Mouse (Mus musculus) thymus, postnatal 0 days (tissue): Measurements from ENCODE around the gene Crybb1. TPM values are rescaled to one million over a fixed set of nuclear protein-coding genes. Genes with fewer than 3 reads are reported as not detected.

ENCODE experiments used
- DNase-seq: peaks from one replicate; pipeline ENCODE4 v3.0.0-alpha.2; 2015; ENCODE audit warnings: low spot score
- polyA plus RNA-seq: library from polyadenylated mRNA; unstranded; fragments of >200 nt; fragmentation: Nextera tagmentation; extraction: Ambion mirVana; gene quantifications from 2 replicates; pipeline ENCODE4 v1.2.1, GENCODE M21; 2015

Crybb1 gene
- polyA plus RNA-seq, 1 experiment from 2014 or later, result 0.74 TPM

DNA sequence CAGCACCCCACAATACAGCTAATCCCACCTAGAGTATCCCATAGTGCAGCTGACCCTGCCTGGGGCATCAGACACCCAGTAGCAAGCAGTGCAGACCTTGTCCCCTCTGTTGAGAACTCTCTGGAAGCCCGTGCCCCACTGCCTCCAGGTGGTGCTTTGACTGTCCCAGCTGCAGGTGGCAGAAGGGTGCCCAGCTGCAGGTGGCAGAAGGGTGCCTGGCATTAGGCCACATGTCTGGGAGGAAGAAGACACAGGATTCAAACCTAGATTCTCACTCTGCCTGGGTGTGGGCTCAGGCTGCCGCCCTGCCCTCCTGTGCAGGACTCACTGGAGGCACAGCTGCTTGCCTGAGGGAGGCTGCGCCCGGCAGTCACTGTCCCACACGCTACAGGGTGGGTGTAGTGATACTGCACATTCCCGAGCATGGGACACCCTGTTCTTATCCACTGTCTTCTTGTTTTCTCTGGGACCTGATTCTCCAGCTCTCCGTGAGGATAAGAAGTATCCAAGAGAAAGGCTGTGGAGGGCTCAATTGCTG is 30.0 kb downstream of the Crybb1 start:
- DNase-seq, result peak; percentile 79

GRCm38 (mm10) chr5:112286608-112286983 is 31.0 kb downstream of the Crybb1 start:
- peak; percentile 54 for DNase-seq

DNA sequence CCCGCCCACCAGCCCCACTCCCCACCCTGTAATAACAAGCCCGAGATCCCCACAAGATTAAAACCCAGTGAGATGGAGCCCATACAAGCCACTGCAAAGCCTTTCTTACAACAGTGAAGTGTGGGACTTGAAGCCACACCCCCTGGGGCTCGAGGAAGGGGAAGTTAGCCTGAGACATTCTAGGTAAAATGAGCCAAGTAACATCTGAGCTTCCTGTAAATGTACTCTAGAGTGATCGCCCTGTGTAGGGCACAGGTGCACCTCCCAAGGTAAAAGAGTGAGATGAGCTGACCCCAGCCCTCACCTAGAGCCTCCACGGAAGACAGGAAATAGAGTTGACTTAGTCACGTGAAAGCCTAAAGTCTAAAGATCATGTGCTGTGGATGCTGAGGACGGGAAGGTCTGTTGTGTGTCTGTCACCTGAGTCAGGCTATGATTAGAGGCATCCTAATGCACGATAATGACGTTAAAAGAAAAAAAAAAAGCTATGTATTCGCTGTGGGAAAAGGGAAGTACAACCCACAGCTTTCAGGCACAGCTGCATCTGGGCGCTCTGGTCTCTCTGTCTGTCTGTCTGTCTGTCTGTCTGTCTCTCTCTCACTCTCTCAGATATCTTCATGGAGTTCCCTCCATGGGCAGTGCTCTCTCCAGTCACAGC is 31.5 kb downstream of the Crybb1 start:
- DNase-seq, result peak; percentile 70

GRCm38 (mm10) chr5:112287652-112288051 is 32.0 kb downstream of the Crybb1 start:
- DNase-seq, result no peak

- DNase-seq, result no peak
Measured at GRCm38 (mm10) chr5:112288193-112289141, 32.9 kb downstream of the Crybb1 start.

- DNase-seq, result no peak
Measured at GRCm38 (mm10) chr5:112289236-112289635, 33.6 kb downstream of the Crybb1 start.

DNA sequence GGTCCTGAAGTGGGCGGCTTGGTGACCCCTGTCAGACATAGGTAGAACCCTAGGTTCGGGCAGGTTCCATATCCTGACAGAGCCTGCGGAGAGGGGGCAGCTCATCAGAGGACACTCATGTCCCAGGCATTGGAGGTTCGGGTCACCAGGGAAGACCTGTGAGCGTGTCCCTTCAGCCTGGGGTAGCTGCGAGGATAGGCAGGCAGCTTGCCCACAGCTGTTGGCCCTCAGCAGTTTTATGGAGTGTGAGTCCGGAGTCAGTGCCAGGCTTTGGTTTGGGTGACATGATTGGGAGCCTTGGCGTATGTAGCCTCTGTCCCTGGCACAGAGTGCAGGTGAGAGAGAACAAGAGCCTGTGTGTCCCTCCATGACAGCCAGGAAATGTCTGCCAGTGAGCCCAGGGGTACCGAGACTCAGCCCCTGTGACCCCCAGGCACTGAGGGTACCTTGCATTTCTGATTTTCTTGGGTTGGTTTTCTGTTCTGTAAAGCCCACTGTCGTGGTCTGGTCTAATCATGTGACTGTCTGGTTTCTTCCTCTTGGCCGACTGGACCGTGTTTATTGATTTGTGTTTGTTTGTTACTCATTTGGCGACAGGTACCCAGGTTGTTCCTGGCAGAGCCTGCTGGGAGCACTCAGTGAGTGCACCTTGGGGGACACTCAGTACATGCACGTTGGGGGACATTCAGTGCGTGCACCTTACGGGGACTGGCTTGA is 34.4 kb downstream of the Crybb1 start:
- DNase-seq, result no peak

GRCm38 (mm10) chr5:112290536-112290880 is 34.9 kb downstream of the Crybb1 start:
- no peak for DNase-seq

GRCm38 (mm10) chr5:112291866-112292265 is 36.3 kb downstream of the Crybb1 start:
- peak; percentile 52 for DNase-seq

- no peak for DNase-seq
Measured at GRCm38 (mm10) chr5:112292343-112292980, 36.8 kb downstream of the Crybb1 start.

DNA sequence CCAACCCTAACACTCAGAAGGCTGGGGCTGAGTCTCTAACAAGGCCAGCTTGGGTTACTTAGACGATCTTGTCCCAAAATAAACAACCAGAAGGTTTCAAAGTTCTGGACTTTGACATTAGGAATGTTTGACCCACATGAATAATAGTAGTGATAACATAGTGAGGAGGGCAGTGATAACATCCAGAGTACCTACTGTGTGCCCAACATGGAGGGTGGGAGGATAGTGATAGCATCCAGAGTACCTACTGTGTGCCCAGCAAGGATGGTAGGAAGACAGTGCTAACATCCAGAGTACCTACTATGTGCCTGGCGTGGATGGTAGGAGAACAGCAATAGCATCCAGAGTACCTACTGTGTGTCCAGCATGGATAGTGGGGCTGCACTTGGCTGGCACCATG is 38.2 kb downstream of the Crybb1 start:
- no peak for DNase-seq

DNA sequence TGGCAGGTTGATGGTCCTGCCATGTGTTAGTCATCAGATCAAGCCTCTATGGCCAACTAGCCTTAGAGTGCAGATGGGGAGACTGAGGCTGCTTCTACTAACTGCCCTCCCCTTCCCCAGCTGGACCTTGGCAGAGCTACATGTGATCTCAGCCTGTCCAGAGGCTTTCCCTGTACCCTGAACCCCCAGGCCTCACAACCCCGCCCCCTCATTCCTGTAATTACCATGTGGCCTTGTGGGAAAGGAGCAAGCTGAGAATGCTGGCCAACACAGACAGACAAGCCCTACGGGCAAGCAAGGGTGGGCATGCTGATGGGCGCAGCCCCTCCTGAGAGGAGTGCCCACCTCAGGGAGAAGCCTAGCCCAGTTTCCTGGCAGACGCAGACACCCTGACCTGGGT is 39.1 kb downstream of the Crybb1 start:
- no peak for DNase-seq

DNA sequence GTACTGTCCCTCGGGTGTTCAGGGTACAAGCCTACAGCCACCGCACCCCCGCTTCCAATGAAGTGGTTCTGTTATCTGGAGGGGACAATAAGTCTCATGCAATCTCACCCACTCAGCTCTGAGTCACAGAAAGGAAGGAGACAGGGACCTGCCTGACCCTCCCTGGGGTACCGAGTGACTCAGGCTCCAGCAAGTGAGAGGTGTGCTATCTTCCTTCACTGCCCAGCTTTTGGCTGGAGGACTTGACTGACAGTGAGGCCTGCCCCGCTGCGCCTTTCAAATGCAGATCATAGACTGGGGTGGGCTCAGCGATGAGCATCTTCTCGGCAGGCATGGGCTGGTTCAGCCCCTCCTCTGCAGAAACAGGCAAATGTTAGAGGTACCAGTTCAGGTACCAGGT is 39.5 kb downstream of the Crybb1 start:
- DNase-seq, result no peak

DNA sequence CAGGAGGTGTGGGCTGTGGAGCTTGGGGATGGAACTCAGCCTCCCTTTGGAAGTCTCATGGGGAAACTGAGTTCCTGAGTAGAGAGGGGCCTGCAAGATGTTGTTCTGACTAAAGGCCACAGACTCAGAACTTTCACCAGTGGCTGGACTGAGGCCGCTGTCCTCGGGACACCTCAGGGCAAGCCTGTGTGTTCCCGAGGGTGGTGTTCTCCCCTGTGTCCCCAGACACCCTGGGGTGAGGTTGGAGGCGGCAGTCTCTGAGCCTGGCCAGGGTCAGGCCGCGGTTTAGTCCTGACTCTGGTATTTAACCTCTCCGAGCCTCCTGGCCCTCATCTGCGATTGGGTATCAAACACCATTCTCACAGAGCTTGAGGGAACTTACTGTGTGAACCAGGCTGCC is 39.9 kb downstream of the Crybb1 start:
- DNase-seq, result no peak

- no peak for DNase-seq
Measured at GRCm38 (mm10) chr5:112296404-112297181, 41.0 kb downstream of the Crybb1 start.

GRCm38 (mm10) chr5:112297257-112297656 is 41.6 kb downstream of the Crybb1 start:
- DNase-seq, result peak; percentile 72

DNA sequence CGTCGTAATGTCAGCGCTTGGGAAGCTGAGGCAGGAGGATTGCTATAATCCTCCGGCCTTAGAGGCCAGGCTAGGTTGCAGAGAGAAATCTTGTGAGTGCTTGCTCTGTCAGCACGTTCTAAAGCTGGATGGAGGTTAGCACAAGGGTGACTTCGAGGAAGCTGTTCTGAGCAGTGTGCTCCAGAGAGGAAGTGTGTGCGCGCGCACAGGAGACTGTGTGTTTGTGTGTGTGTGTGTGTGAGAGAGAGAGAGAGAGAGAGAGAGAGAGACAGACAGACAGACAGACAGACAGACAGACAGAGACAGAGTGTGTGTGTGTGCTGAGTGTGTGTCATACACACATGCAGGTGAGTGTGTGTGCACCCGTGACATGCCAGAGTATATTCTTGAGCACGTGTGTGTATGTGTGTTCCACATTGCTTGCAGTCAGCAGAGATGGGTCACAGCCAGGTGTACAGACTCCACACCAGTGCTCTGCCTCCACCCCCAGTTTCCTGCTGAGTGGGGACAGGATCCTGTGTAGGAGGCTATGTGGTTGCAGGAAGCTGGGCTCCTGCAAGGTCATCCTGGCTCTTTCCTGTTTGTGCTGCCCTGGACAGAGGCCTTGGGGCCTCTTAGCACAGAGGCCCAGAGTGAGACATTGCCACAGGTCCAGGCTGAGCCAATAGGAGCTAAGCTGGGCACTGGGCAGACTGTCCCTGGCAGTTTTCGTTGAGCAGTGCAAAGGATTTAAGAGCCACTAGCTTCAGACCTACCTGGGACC is 42.8 kb downstream of the Crybb1 start:
- DNase-seq, result peak; percentile 73

DNA sequence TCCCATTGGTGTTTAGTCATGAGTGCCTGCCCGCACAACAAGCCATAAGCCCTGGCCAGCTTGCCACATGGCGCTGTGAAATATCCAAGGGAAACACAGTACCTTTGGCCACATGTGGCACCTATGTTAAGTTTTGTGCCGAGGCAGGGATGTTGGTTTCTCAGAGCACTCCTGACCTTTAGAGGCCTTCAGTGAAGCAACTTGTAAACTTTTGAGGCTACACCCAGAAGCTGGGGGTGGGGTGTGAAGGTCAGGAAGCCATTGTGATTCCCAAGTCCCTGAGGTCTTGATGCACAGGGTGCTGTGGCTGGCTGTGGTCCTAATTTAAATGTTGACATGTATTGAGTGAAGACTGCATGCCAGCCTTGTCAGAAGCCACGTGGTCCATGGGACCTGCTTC is 43.8 kb downstream of the Crybb1 start:
- no peak for DNase-seq

DNA sequence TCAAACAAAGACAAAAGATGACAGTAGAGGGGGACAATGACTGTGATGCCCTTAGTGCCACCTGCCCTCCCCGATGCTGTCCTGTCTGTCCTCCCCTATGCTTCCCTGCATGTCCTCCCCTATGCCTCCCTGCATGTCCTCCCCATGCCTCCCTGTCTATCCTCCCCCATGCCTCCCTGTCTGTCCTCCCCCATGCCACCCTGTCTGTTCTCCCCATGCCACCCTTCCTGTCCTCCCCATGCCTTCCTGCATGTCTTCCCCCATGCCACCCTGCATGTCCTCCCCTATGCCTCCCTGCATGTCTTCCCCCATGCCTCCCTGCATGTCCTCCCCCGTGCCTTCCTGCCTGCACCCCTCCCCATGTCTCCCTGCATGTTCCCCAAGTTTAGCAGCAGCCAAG is 44.5 kb downstream of the Crybb1 start:
- no peak for DNase-seq
